Mouse (Mus musculus) limb, embryonic 11.5 days (tissue): ENCODE data around the gene Chst11. TPM values are rescaled to one million over a fixed set of nuclear protein-coding genes. Genes with fewer than 3 reads are reported as not detected.

Experiments
- ATAC-seq: fragments of 200-750 bp; cut with Nextera tagmentation; 2 replicates; pipeline ENCODE4 v1.8.0; 2017; ENCODE audit warnings: low read depth; ENCODE audit not compliant: insufficient number of reproducible peaks, low FRiP score, low TSS enrichment
- DNase-seq: peaks from one replicate; pipeline ENCODE4 v3.0.0-alpha.2; 2015; ENCODE audit warnings: low spot score
- H3K27ac ChIP-seq: fragments of 300-500 bp; sonication (generic); replicated peaks from 2 replicates; pipeline ENCODE4 v1.5.1; 2014; ENCODE audit warnings: low read depth, mild to moderate bottlenecking, low read length
- H3K27me3 ChIP-seq: fragments of 300-500 bp; sonication (generic); 2 replicates; pipeline ENCODE4 v1.6.1; 2014; ENCODE audit warnings: mild to moderate bottlenecking, low read length, mixed read lengths; ENCODE audit not compliant: control insufficient read depth, insufficient read depth
- H3K36me3 ChIP-seq: fragments of 300-500 bp; sonication (generic); 2 replicates; pipeline ENCODE4 v1.6.1; 2014; ENCODE audit warnings: mild to moderate bottlenecking, low read length, moderate library complexity, mixed read lengths; ENCODE audit not compliant: control insufficient read depth, insufficient read depth
- H3K4me1 ChIP-seq: fragments of 300-500 bp; sonication (generic); 2 replicates; pipeline ENCODE4 v1.6.1; 2014; ENCODE audit warnings: low read length, mixed read lengths; ENCODE audit not compliant: control insufficient read depth, insufficient read depth
- H3K4me2 ChIP-seq: fragments of 300-500 bp; sonication (generic); 2 replicates; pipeline ENCODE4 v1.6.1; 2014; ENCODE audit warnings: low read depth, mild to moderate bottlenecking, moderate library complexity; ENCODE audit not compliant: severe bottlenecking
- H3K4me3 ChIP-seq: fragments of 300-500 bp; sonication (generic); 2 replicates; pipeline ENCODE4 v1.5.1; 2014; ENCODE audit warnings: low read depth, low read length
- H3K9ac ChIP-seq: fragments of 300-500 bp; sonication (generic); 2 replicates; pipeline ENCODE4 v1.6.1; 2014; ENCODE audit warnings: mild to moderate bottlenecking, low read length
- H3K9me3 ChIP-seq: fragments of 300-500 bp; sonication (generic); 2 replicates; pipeline ENCODE4 v1.6.1; 2016; ENCODE audit warnings: low read length; ENCODE audit not compliant: control insufficient read depth
- WGBS: fragments of 180-500 bp; shearing (Covaris S2); extraction: QIAGEN DNeasy Blood & Tissue Kit; methylation state at CpG from one replicate; pipeline ENCODE4 v1.1.7; 2014; 5-methylcytosine and 5-hydroxymethylcytosine counted together
- polyA plus RNA-seq: library from polyadenylated mRNA; unstranded; fragments of >200 nt; fragmentation: Nextera tagmentation; extraction: Ambion mirVana; gene quantifications from 2 replicates; pipeline ENCODE4 v1.2.1, GENCODE M21; 2014

Chst11 gene
- polyA plus RNA-seq, 1 experiment from 2014 or later, result 3.0 TPM

DNA sequence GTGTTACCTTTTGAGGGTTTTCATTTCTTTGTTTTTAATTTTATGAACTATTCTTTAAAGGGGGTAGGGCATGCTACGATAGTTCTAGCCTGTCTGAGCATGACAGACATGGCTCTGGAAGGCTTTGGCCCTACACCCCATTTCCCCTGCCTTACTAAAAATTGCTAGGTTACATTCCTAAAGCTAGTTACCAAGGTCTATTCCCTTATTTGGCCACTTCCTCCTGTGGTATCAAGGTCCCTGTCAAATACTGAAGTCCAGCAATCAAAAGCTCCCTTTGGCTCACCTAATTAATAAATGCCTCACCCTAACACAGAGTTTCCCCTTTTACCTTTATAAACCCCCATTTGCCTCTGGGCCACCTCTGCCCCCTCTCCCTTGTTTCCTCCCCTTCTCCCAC, 167.4 kb downstream of the Chst11 start:
- H3K4me3 ChIP-seq, result no peak overlapping the region
- peaks cover 15% of the 10 kb centered on the region; the same call in 1 of the 2 replicates for H3K4me1 ChIP-seq
- ATAC-seq (no peak), DNase-seq (no peak)
- no peak overlapping the region for H3K9ac ChIP-seq
- 81% methylated on average over 1 of the region's 1 CpGs for WGBS
- H3K27me3 ChIP-seq, result no peaks in the 10 kb centered on the region
- H3K27ac ChIP-seq, result no peak overlapping the region
- no peaks in the 10 kb centered on the region for H3K9me3 ChIP-seq
- no peak overlapping the region for H3K4me2 ChIP-seq
- no peaks in the 10 kb centered on the region for H3K36me3 ChIP-seq

DNA sequence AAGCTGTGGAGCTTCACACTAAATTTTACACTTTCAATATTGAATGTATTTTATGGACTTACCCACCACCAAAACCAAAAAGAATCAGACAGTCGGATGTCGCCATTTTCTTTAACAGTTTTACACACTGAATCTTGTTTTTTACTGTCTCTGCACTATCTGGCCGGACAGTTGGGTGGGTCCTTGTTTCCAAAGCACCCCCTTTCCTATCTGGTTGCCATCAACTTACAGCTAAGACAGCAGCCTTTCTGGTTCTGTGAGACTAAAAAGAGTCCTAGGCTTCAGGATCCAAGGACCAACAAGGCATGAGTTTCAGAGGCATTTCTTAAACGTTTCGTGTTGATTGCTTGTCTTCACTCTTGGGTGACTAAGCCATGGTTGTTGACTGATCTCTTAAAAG, 168.1 kb downstream of the Chst11 start:
- Histone ChIP-seq H3K9me3 (no peaks in the 10 kb centered on the region), H3K27me3 (no peaks in the 10 kb centered on the region), H3K4me3 (no peak overlapping the region), H3K27ac (no peak overlapping the region), H3K4me1 (peaks cover 15% of the 10 kb centered on the region; the same call in 1 of the 2 replicates), H3K9ac (no peak overlapping the region), H3K4me2 (no peak overlapping the region), H3K36me3 (no peaks in the 10 kb centered on the region)
- DNase-seq (no peak), ATAC-seq (no peak)
- WGBS, result 87% methylated on average over 5 of the region's 5 CpGs

DNA sequence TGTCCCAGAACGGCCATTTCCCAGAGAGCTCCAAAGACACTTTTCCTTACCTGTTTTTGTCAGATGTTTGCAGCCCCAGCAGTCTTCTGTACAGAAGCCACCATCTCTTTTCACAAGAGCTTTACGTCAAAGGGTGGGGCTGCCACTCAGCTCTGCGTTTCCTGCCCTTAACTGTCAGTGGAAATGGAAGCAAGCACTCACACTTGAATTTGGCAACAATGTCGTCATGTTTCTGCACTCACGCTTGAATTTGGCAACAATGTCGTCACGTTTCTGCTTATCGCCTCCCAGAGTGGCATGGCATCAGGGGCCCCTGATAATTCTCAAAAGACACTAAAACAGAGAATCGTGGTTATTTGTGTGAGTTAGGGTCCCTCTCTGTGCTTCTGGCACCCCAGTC, 168.6 kb downstream of the Chst11 start:
- 87% methylated on average over 9 of the region's 9 CpGs for WGBS
- H3K4me1 ChIP-seq, result peaks cover 15% of the 10 kb centered on the region; the same call in 1 of the 2 replicates
- ATAC-seq, result no peak

DNA sequence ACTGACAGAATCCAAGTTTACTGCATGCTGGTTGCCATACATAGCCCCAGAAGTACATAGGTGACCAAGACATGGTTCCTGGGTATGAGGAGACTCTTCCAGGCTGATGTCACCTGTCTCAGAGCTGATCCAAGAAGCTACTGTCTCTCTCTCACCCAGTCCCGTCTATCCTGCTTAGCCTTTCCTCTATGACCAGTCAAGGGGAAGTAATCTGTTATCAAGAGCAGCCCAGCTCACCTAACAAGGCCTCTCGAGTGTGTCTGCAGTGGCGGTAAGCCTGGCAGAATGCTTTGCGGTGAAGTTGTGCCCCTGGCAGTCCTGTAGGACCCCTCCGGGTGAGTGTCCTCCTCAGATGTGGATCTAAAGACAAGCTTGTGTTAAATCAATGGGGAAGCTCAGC, 172.0 kb downstream of the Chst11 start:
- WGBS, result 85% methylated on average over 5 of the region's 5 CpGs
- no peak for ATAC-seq
- Histone ChIP-seq H3K27ac (no peak overlapping the region), H3K4me1 (peaks cover 7% of the 10 kb centered on the region; the same call in 1 of the 2 replicates), H3K36me3 (no peaks in the 10 kb centered on the region), H3K9ac (no peak overlapping the region), H3K27me3 (no peaks in the 10 kb centered on the region), H3K4me2 (no peak overlapping the region), H3K9me3 (no peaks in the 10 kb centered on the region), H3K4me3 (no peak overlapping the region)
- DNase-seq, result no peak

More for the DNA sequence above, 168.6 kb downstream of the Chst11 start:
- Histone ChIP-seq H3K36me3 (no peaks in the 10 kb centered on the region), H3K9ac (no peak overlapping the region), H3K27ac (no peak overlapping the region), H3K4me2 (no peak overlapping the region), H3K9me3 (no peaks in the 10 kb centered on the region), H3K27me3 (no peaks in the 10 kb centered on the region), H3K4me3 (no peak overlapping the region)
- DNase-seq, result no peak

DNA sequence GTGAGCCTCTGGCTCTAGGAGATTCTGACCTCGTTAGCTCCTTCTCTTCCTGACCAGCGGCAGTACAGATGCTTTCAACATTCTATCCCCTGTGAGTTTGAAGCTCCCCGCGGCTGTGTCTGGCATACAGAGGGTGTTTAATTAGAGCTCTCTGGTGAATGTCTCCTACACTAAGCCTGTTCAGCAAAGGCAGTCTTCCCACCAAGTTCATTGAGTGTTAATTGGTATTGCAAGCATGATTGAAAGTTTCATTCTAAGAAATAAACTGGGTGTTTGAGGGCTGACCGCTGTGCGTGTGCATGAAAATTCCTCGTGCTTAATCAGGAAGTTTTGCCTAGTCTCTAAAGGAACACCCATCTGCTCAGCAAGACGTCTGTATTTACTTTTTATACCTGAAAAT, 173.0 kb downstream of the Chst11 start:
- Histone ChIP-seq H3K4me3 (no peak overlapping the region), H3K27me3 (no peaks in the 10 kb centered on the region), H3K4me2 (no peak overlapping the region), H3K9ac (no peak overlapping the region), H3K36me3 (no peaks in the 10 kb centered on the region), H3K4me1 (0 out of 2 replicates have a peak, but pooled peaks cover 7% of the 10 kb centered on the region), H3K9me3 (no peaks in the 10 kb centered on the region), H3K27ac (no peak overlapping the region)
- no peak for DNase-seq
- WGBS, result 37% methylated on average over 8 of the region's 8 CpGs
- no peak for ATAC-seq

DNA sequence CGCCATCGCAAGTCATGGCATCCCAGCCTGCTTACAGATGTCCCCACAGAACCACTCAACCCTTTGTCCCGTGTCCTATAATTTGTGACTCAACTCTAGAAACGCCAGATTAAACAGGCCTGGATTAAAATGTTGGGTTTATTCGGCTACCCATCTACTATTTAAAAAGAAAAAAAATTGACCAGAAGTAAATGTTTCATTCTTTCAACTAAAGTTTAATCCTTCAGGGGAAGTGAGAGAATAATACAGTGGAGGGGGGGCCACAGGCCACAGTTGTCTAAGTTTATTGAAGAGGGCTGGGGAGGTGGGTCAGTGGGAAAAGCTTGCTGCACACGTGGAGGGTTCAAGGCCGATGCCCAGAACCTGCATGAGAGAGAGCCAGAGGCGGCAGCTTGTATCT, 173.9 kb downstream of the Chst11 start:
- no peaks in the 10 kb centered on the region for H3K36me3 ChIP-seq
- no peaks in the 10 kb centered on the region for H3K27me3 ChIP-seq
- H3K9ac ChIP-seq, result no peak overlapping the region
- DNase-seq (no peak), ATAC-seq (no peak)
- no peak overlapping the region for H3K4me2 ChIP-seq
- 90% methylated on average over 8 of the region's 8 CpGs for WGBS
- 0 out of 2 replicates have a peak, but pooled peaks cover 7% of the 10 kb centered on the region for H3K4me1 ChIP-seq
- H3K9me3 ChIP-seq, result no peaks in the 10 kb centered on the region
- no peak overlapping the region for H3K27ac ChIP-seq
- H3K4me3 ChIP-seq, result no peak overlapping the region

DNA sequence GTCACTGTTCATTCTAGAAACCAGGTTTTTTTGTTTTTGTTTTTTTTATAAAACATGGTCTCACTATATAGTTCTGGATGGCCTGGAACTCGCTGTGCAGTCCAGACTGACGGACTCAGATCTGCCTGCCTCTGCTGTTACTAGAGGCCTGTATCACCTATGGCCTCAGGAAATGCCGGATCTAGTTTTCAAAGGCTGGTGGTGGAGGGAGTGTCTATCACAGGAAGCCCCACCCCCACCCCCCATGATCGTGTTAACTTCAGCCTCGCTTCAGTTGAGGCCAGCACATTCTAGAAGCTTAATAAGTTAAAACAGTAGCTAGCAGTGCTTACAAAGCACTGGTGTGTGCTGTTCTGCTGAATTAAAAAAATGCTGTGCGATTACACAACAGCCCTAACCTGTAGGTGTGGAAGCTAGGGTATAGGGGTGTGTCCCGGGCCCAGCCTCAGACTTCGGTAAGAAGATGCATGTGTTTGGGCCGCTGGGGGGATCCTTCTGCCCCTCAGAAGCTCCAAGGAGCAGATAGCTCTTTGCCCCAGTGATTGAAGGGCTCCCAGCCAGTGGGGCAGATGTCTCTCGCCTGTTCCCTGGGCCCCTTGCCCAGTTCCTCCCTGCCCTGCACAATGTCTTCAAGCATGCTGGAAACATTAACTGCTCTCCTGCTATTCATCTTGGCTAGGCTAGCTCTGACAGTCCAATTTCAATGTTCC, 176.5 kb downstream of the Chst11 start:
- Histone ChIP-seq H3K4me2 (no peak overlapping the region), H3K27ac (no peak overlapping the region), H3K27me3 (no peaks in the 10 kb centered on the region), H3K9me3 (no peaks in the 10 kb centered on the region), H3K36me3 (no peaks in the 10 kb centered on the region), H3K4me1 (0 out of 2 replicates have a peak, but pooled peaks cover 7% of the 10 kb centered on the region), H3K4me3 (no peak overlapping the region), H3K9ac (no peak overlapping the region)
- WGBS, result 50% methylated on average over 10 of the region's 10 CpGs
- ATAC-seq, result no peak
- no peak for DNase-seq

DNA sequence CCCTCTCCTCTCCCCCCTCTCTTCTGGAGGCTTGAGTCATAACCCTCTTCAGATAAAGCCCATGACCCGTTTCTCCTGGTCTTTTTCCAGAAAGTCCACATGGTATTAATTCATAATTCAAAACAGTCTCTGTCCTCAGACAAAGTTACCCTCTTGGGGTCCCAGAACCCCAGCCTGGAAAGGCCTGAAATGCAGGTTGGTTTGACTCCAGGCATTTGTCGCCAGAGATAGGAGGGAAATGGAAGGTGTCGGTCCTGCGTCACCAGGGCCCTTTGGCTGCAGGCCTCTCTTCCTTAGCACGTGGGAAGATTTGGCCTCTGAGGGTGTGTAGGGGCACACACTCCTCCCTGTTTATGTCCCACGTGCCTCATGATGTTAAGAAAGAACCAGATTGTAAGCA, 178.6 kb downstream of the Chst11 start:
- Histone ChIP-seq H3K27ac (no peak overlapping the region), H3K27me3 (no peaks in the 10 kb centered on the region), H3K36me3 (no peaks in the 10 kb centered on the region), H3K9me3 (no peaks in the 10 kb centered on the region), H3K4me3 (no peak overlapping the region), H3K9ac (no peak overlapping the region), H3K4me1 (0 out of 2 replicates have a peak, but pooled peaks cover 10% of the 10 kb centered on the region), H3K4me2 (no peak overlapping the region)
- 60% methylated on average over 6 of the region's 6 CpGs for WGBS
- ATAC-seq (no peak), DNase-seq (no peak)
